Mouse (Mus musculus) G1E-ER4 (cell line): ENCODE data around the gene Tenm4. TPM values are rescaled to one million over a fixed set of nuclear protein-coding genes. Genes with fewer than 3 reads are reported as not detected.

Experiments
- GATA1 ChIP-seq: IDR thresholded peaks from one replicate; pipeline ENCODE4 v1.8.0; 2012; ENCODE audit warnings: low read length, inconsistent platforms
- polyA plus RNA-seq: library from polyadenylated mRNA; stranded (reverse); fragments of >175 nt; gene quantifications from 2 replicates; pipeline ENCODE4 v1.2.3, GENCODE M21; 2012

The Tenm4 gene
- polyA plus RNA-seq, 1 experiment, result not detected

GRCm38 (mm10) chr7:96757067-96757466 is 586.0 kb downstream of the Tenm4 start:
- no peak for TF ChIP-seq GATA1

- TF ChIP-seq GATA1, result no peak
Observed at GRCm38 (mm10) chr7:96760208-96760607, 589.2 kb downstream of the Tenm4 start.

GRCm38 (mm10) chr7:96761151-96761550 is 590.1 kb downstream of the Tenm4 start:
- TF ChIP-seq GATA1, result no peak

GRCm38 (mm10) chr7:96765321-96765960 is 594.4 kb downstream of the Tenm4 start:
- TF ChIP-seq GATA1, result no peak

- no peak for TF ChIP-seq GATA1
Observed at GRCm38 (mm10) chr7:96767090-96767489, 596.0 kb downstream of the Tenm4 start.

- TF ChIP-seq GATA1, result no peak
Observed at GRCm38 (mm10) chr7:96768718-96769117, 597.7 kb downstream of the Tenm4 start.

GRCm38 (mm10) chr7:96769784-96770183 is 598.7 kb downstream of the Tenm4 start:
- TF ChIP-seq GATA1, result no peak

GRCm38 (mm10) chr7:96772966-96773365 is 601.9 kb downstream of the Tenm4 start:
- no peak for TF ChIP-seq GATA1

GRCm38 (mm10) chr7:96773585-96774225 is 602.7 kb downstream of the Tenm4 start:
- TF ChIP-seq GATA1, result no peak

GRCm38 (mm10) chr7:96775080-96775486 is 604.0 kb downstream of the Tenm4 start:
- no peak for TF ChIP-seq GATA1

- no peak for TF ChIP-seq GATA1
Observed at GRCm38 (mm10) chr7:96777938-96778600, 607.0 kb downstream of the Tenm4 start.

GRCm38 (mm10) chr7:96778601-96778969 is 607.5 kb downstream of the Tenm4 start:
- no peak for TF ChIP-seq GATA1

- TF ChIP-seq GATA1, result no peak
Observed at GRCm38 (mm10) chr7:96780556-96780955, 609.5 kb downstream of the Tenm4 start.

- TF ChIP-seq GATA1, result peak; percentile 100
Observed at GRCm38 (mm10) chr7:96781068-96781467, 610.0 kb downstream of the Tenm4 start.

- TF ChIP-seq GATA1, result no peak
Observed at GRCm38 (mm10) chr7:96782686-96783085, 611.6 kb downstream of the Tenm4 start.

- no peak for TF ChIP-seq GATA1
Observed at GRCm38 (mm10) chr7:96785808-96786207, 614.8 kb downstream of the Tenm4 start.
